Mouse (Mus musculus) embryonic facial prominence, embryonic 15.5 days (tissue): ENCODE results near the gene Hspd1. TPM values are rescaled to one million over a fixed set of nuclear protein-coding genes. Genes with fewer than 3 reads are reported as not detected.

Experiments used
- ATAC-seq: fragments of 200-750 bp; cut with Nextera tagmentation; 2 replicates; pipeline ENCODE4 v1.8.0; 2017; ENCODE audit warnings: low read depth, moderate TSS enrichment; ENCODE audit not compliant: insufficient number of reproducible peaks, low FRiP score, low TSS enrichment
- H3K27ac ChIP-seq: fragments of 300-500 bp; sonication (generic); replicated peaks from 2 replicates; pipeline ENCODE4 v1.5.1; 2015; ENCODE audit warnings: mild to moderate bottlenecking, inconsistent platforms
- H3K27me3 ChIP-seq: fragments of 300-500 bp; sonication (generic); 2 replicates; pipeline ENCODE4 v1.6.1; 2015; ENCODE audit warnings: inconsistent platforms
- H3K36me3 ChIP-seq: fragments of 300-500 bp; sonication (generic); 2 replicates; pipeline ENCODE4 v1.6.1; 2015; ENCODE audit warnings: mild to moderate bottlenecking, inconsistent platforms
- H3K4me1 ChIP-seq: fragments of 300-500 bp; sonication (generic); 2 replicates; pipeline ENCODE4 v1.6.1; 2015; ENCODE audit warnings: inconsistent platforms
- H3K4me2 ChIP-seq: fragments of 300-500 bp; sonication (generic); replicated peaks from 2 replicates; pipeline ENCODE4 v1.6.1; 2015; ENCODE audit warnings: mild to moderate bottlenecking, inconsistent platforms
- H3K4me3 ChIP-seq: fragments of 300-500 bp; sonication (generic); replicated peaks from 2 replicates; pipeline ENCODE4 v1.5.1; 2015; ENCODE audit warnings: mild to moderate bottlenecking, inconsistent platforms
- H3K9ac ChIP-seq: fragments of 300-500 bp; sonication (generic); 2 replicates; pipeline ENCODE4 v1.6.1; 2015; ENCODE audit warnings: inconsistent platforms
- H3K9me3 ChIP-seq: fragments of 300-500 bp; sonication (generic); replicated peaks from 2 replicates; pipeline ENCODE4 v1.6.1; 2016; ENCODE audit warnings: inconsistent platforms
- WGBS: fragments of 180-500 bp; shearing (Covaris S2); methylation state at CpG from one replicate; pipeline ENCODE4 v1.1.7; 2015; 5-methylcytosine and 5-hydroxymethylcytosine counted together
- polyA plus RNA-seq: library from polyadenylated mRNA; unstranded; fragments of >200 nt; fragmentation: Nextera tagmentation; extraction: Ambion mirVana; gene quantifications from 2 replicates; pipeline ENCODE4 v1.2.1, GENCODE M21; 2015

The Hspd1 gene
- polyA plus RNA-seq, 1 experiment from 2014 or later: 303 TPM

- Histone ChIP-seq H3K9me3 (no peaks in the 10 kb centered on the region), H3K36me3 (no peaks in the 10 kb centered on the region), H3K27me3 (no peaks in the 10 kb centered on the region), H3K9ac (no peak overlapping the region), H3K27ac (no peak overlapping the region), H3K4me2 (no peak overlapping the region), H3K4me3 (no peak overlapping the region), H3K4me1 (no peaks in the 10 kb centered on the region)
- no peak for ATAC-seq
These were observed 56.8 kb downstream of the Hspd1 start for GRCm38 (mm10) chr1:55031026-55031779.

- H3K4me1 ChIP-seq: 0 out of 2 replicates have a peak, but pooled peaks cover 5% of the 10 kb centered on the region
- H3K4me3 ChIP-seq: no peak overlapping the region
- 61% methylated on average over 4 of the region's 4 CpGs for whole genome bisulfite sequencing
- ATAC-seq: no peak
- no peaks in the 10 kb centered on the region for H3K36me3 ChIP-seq
- no peaks in the 10 kb centered on the region for H3K27me3 ChIP-seq
- no peak overlapping the region for H3K4me2 ChIP-seq
- H3K9me3 ChIP-seq: no peaks in the 10 kb centered on the region
- H3K9ac ChIP-seq: no peak overlapping the region
- no peak overlapping the region for H3K27ac ChIP-seq
These were observed 58.6 kb downstream of the Hspd1 start for GRCm38 (mm10) chr1:55029446-55029845.

GRCm38 (mm10) chr1:55028512-55029249, 59.4 kb downstream of the Hspd1 start:
- H3K9ac ChIP-seq: no peak overlapping the region
- H3K4me3 ChIP-seq: no peak overlapping the region
- no peaks in the 10 kb centered on the region for H3K27me3 ChIP-seq
- 0 out of 2 replicates have a peak, but pooled peaks cover 5% of the 10 kb centered on the region for H3K4me1 ChIP-seq
- no peaks in the 10 kb centered on the region for H3K36me3 ChIP-seq
- no peak overlapping the region for H3K27ac ChIP-seq
- H3K9me3 ChIP-seq: no peaks in the 10 kb centered on the region
- ATAC-seq: no peak
- no peak overlapping the region for H3K4me2 ChIP-seq
- 83% methylated on average over 11 of the region's 11 CpGs for WGBS

GRCm38 (mm10) chr1:55027966-55028365, 60.1 kb downstream of the Hspd1 start:
- Histone ChIP-seq H3K9ac (no peak overlapping the region), H3K9me3 (no peaks in the 10 kb centered on the region), H3K4me1 (0 out of 2 replicates have a peak, but pooled peaks cover 5% of the 10 kb centered on the region), H3K27me3 (no peaks in the 10 kb centered on the region), H3K4me2 (peak overlapping the region; percentile 58), H3K4me3 (peak overlapping the region; percentile 79), H3K27ac (peak overlapping the region; percentile 81; the same call in 1 of the 2 replicates), H3K36me3 (no peaks in the 10 kb centered on the region)
- no peak for ATAC-seq
- 88% methylated on average over 1 of the region's 1 CpGs for WGBS

Other genes with a start within 250 kb of the Hspd1 start
- 22.9 and 23.1 TPM in 2 replicates for gene Ankrd44, start 161.9 kb downstream of the Hspd1 start, polyA plus RNA-seq
- gene Sf3b1, start 60.8 kb downstream of the Hspd1 start, polyA plus RNA-seq: 270 and 288 TPM in 2 replicates
- 18.4 and 18.9 TPM in 2 replicates for gene Coq10b, start 35.5 kb downstream of the Hspd1 start, polyA plus RNA-seq
- gene Hspe1, start 111 bp downstream of the Hspd1 start, polyA plus RNA-seq: 292 and 314 TPM in 2 replicates
- 126 and 134 TPM in 2 replicates for gene Mob4, start 43.0 kb upstream of the Hspd1 start, polyA plus RNA-seq
- 23.1 and 23.3 TPM in 2 replicates for gene Rftn2, start 138.5 kb upstream of the Hspd1 start, polyA plus RNA-seq
- 2.4 and 2.5 TPM in 2 replicates for gene Mars2, start 148.9 kb upstream of the Hspd1 start, polyA plus RNA-seq